Mouse (Mus musculus) erythroblast, embryonic 14.5 days (primary cell): ENCODE data around the gene Slc22a23.

Experiments used
- GATA1 ChIP-seq: IDR thresholded peaks from 2 replicates; pipeline ENCODE4 v1.6.1; 2012; ENCODE audit warnings: low read length, inconsistent platforms, mixed read lengths
- TAL1 ChIP-seq: IDR thresholded peaks from 3 replicates; pipeline ENCODE4 v1.6.1; 2012; ENCODE audit warnings: low read length, inconsistent platforms, mixed read lengths

DNA sequence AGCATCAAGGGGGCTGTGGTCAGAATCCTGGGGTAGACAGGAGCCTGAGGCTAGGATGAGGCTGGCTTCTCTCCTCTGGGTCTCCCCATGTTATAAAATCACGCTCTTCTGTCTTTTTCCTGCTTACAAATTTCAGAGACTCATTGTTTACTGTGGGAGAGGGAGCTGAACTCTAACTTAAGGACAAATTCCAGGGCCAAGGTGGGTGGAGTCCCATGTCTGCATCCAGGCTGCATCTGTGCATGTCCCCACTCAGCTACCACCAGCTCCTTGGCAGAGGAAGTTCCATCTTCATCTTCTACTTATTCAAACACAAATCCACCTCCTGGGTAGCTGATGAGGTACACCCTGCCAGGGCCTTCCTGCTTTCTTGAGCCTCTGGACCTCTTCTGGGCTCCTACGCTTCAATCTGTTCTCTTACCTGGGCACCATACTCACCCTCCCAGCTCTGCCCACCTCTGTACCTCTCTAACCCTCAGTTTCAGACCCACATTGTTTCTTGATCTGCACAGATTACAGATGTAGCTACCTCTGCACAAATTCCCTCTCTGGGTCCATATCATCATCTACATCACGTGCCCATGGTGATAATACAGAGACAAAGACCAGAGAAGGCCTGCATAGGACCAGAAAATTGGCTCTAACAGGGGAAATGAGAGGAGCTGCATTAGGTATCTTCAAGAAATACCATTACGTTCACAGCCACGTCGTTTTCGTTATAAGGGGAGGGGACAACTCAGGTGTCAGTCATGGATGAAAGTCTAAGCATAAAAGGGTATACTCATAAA lies 13.4 kb downstream of the Slc22a23 start:
- no peak for TF ChIP-seq GATA1
- no peak for TF ChIP-seq TAL1
